Comparison of ENCODE assay signal across 29 mouse cellular contexts in the genomic region with DNA sequence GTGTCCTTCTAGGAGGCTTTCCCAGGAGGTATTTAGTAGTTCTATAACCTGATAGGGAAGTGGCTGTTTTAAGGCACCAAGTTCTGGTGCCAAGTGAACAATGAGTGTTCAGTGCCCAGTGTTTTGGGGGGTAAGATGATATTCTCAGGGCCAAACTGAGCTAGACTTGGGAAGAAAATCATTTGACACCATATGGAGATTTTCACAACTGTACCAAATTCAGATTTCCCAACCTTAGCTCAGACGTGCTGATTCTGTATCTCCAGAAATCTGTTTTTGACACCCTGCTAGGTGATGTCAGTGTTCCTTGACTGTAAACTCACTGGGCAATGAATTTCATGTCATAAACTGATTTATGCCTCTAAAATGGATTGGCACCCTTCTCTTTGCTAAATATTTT.
"Had no signal": no experiment of that assay in that cellular context is flagged by ENCODE, and none has a peak within 500 bp of the region (broad histone marks: within the 10 kb centered on the region; RNA-seq: fewer than 3 reads in every experiment).

No protein-coding gene starts in this region.

- H3K27ac ChIP-seq: embryonic facial prominence, embryonic 10.5 days; embryonic facial prominence, embryonic 12.5 days; embryonic facial prominence, embryonic 13.5 days; embryonic facial prominence, embryonic 15.5 days; forebrain, embryonic 10.5 days; forebrain, embryonic 12.5 days; forebrain, embryonic 13.5 days; forebrain, embryonic 15.5 days; gastrocnemius, adult 2 months; heart, adult 2 months had no signal

- H3K4me3 ChIP-seq: embryonic facial prominence, embryonic 10.5 days; embryonic facial prominence, embryonic 12.5 days; embryonic facial prominence, embryonic 13.5 days; embryonic facial prominence, embryonic 15.5 days; erythroblast, embryonic 14.5 days; forebrain, embryonic 10.5 days; forebrain, embryonic 12.5 days; forebrain, embryonic 13.5 days; forebrain, embryonic 15.5 days; gastrocnemius, adult 2 months; heart, adult 2 months had no signal

- ATAC-seq: forebrain, embryonic 13.5 days; forebrain, embryonic 14.5 days; forebrain, embryonic 15.5 days; forebrain, embryonic 16.5 days; forebrain, postnatal 0 days had no signal

- DNase-seq: cerebellum, adult 2 months; cerebellum, adult 8-10 months; cerebellum, adult 9-10 months; cerebellum, adult 9-11 months; cerebellum, postnatal 10 days; cerebellum, postnatal 14 days; cerebellum, postnatal 25 days; cerebellum, postnatal 36 days; embryo, embryonic 11 days; forebrain, postnatal 0 days; gastrocnemius, adult 2 months; gastrocnemius, postnatal 10 days; gastrocnemius, postnatal 14 days; gastrocnemius, postnatal 25 days; gastrocnemius, postnatal 36 days; heart, adult 11 months; heart, adult 18-20 months; heart, adult 2 months had no signal
